Mouse (Mus musculus): Measurements from ENCODE around the gene Trmt10a. TPM values are rescaled to one million over a fixed set of nuclear protein-coding genes. Genes with fewer than 3 reads are reported as not detected.

Trmt10a gene
- polyA plus RNA-seq, 1 experiment from 2014 or later = 14.2 TPM

DNA sequence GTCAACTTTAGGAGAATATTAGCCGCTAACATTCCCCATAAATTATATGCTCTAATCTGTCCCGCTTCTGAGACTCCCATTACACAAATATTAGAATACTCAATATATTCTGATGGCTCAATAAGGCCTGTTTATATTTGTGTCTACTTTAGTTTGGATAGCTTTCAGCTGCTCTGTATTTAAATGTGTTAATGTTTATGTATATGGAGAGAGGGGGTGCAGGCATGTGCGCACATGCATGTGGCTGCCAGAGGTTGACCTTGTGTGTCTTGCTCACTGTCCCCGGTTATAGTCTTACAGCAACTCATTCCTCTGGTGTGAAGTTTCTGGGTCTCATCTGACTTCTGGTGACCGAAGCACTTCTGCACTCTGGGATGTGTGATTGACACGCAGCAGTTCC is 32.3 kb downstream of the Trmt10a start:
- WGBS = 38% methylated on average over 6 of the region's 6 CpGs
- Histone ChIP-seq H3K27ac (ENCODE audit: low read depth) (no peak overlapping the region; the same call in 1 of the 2 replicates), H3K4me1 (ENCODE audit: insufficient read depth) (peaks cover 12% of the 10 kb centered on the region; the same call in 1 of the 2 replicates)

DNA sequence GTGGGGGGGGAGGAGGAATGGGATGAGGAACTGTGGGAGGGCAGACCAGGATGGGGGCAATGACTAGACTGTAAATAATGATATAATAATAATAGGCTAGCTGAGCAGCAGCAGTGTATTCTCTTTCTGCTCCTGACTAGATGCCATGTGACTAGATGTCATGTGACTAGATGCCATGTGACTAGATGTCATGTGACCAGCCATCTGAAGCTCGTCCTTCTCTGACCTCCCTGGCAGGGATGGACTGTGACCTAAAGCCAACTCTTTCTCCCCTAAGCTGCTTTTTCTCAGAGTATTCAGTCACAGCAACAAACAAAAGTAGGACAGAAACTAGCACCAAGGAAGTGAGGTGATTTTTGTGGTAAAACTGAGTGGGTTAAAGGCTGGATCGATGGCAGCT is 38.8 kb downstream of the Trmt10a start:
- H3K4me2 ChIP-seq = no peak overlapping the region
- no peaks in the 10 kb centered on the region for H3K36me3 ChIP-seq (ENCODE audit: insufficient read depth)
- no peak for DNase-seq
- no peak overlapping the region for H3K27ac ChIP-seq (ENCODE audit: low read depth)
- H3K9me3 ChIP-seq (ENCODE audit: low read depth, low read length) = no peaks in the 10 kb centered on the region
- 79% methylated on average over 2 of the region's 2 CpGs for WGBS
- H3K4me3 ChIP-seq (ENCODE audit: low read depth, low read length) = no peak overlapping the region
- no peaks in the 10 kb centered on the region for H3K27me3 ChIP-seq (ENCODE audit: insufficient read depth, low read length)
- no peak for ATAC-seq (ENCODE audit: insufficient read depth)
- no peak for TF ChIP-seq CTCF (IDR thresholded peaks at IDR 0.05; ENCODE audit: low read depth)
- H3K4me1 ChIP-seq (ENCODE audit: insufficient read depth) = no peaks in the 10 kb centered on the region
- no peak overlapping the region for H3K9ac ChIP-seq

More for the DNA sequence above, 32.3 kb downstream of the Trmt10a start:
- Histone ChIP-seq H3K36me3 (ENCODE audit: insufficient read depth) (no peaks in the 10 kb centered on the region), H3K4me3 (ENCODE audit: low read depth, low read length) (no peak overlapping the region), H3K4me2 (no peak overlapping the region), H3K9ac (no peak overlapping the region), H3K27me3 (ENCODE audit: insufficient read depth, low read length) (no peaks in the 10 kb centered on the region), H3K9me3 (ENCODE audit: low read depth, low read length) (no peaks in the 10 kb centered on the region)
- peak; percentile 69 for DNase-seq
- ATAC-seq (ENCODE audit: insufficient read depth) = peak; percentile 84
- no peak for TF ChIP-seq CTCF (IDR thresholded peaks at IDR 0.05; ENCODE audit: low read depth)

DNA sequence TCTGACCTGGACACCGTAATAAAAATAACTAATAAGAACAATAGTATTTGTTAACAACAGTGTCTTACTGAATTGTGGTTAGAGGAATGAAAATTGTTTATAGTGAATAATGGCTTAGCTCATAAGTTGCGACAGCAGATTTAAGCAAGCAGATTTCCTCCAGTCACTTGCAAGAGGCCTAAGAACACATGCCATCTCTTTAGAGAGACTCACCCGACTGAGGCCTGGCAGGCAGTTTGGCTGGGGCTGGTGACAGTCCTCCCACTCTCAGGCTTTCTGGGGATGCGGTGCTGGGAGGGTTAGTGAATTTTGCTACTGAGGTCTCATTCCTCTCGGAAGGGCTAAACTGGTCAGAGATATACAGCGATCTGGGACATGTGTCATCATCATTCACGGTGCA is 40.1 kb downstream of the Trmt10a start:
- TF ChIP-seq CTCF (IDR thresholded peaks at IDR 0.05; ENCODE audit: low read depth) = no peak
- Histone ChIP-seq H3K27ac (ENCODE audit: low read depth) (no peak overlapping the region), H3K27me3 (ENCODE audit: insufficient read depth, low read length) (no peaks in the 10 kb centered on the region), H3K9ac (no peak overlapping the region), H3K36me3 (ENCODE audit: insufficient read depth) (no peaks in the 10 kb centered on the region), H3K4me2 (no peak overlapping the region), H3K4me1 (ENCODE audit: insufficient read depth) (no peaks in the 10 kb centered on the region), H3K4me3 (ENCODE audit: low read depth, low read length) (no peak overlapping the region), H3K9me3 (ENCODE audit: low read depth, low read length) (no peaks in the 10 kb centered on the region)
- 71% methylated on average over 7 of the region's 7 CpGs for WGBS
- no peak for DNase-seq
- no peak for ATAC-seq (ENCODE audit: insufficient read depth)

DNA sequence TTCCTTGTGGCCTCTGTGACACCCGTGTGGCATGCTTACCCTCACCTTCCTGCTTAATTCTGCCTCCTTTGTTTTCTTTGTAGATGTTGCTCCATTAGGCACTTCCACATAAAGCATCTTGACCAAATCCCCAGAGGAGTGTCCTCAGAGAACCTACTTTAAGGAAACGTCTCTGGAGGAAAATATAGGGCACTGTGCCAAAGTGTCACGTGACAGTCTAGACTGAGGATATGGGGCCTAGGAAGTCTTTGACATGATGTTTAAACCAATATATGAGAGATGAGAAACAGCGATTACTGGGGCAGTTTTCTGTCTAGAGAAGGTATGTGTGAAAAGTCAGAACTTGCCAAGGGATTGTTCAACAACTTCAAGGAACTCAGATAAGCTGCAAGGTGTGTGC is 42.0 kb downstream of the Trmt10a start:
- DNase-seq (peak; percentile 83), ATAC-seq (ENCODE audit: insufficient read depth) (peak; percentile 47; the same call in 1 of the 2 replicates)
- Histone ChIP-seq H3K36me3 (ENCODE audit: insufficient read depth) (no peaks in the 10 kb centered on the region), H3K4me2 (no peak overlapping the region), H3K27me3 (ENCODE audit: insufficient read depth, low read length) (no peaks in the 10 kb centered on the region), H3K27ac (ENCODE audit: low read depth) (no peak overlapping the region), H3K4me1 (ENCODE audit: insufficient read depth) (no peaks in the 10 kb centered on the region), H3K4me3 (ENCODE audit: low read depth, low read length) (no peak overlapping the region), H3K9ac (no peak overlapping the region), H3K9me3 (ENCODE audit: low read depth, low read length) (no peaks in the 10 kb centered on the region)
- TF ChIP-seq CTCF (IDR thresholded peaks at IDR 0.05; ENCODE audit: low read depth) = no peak
- WGBS = 25% methylated on average over 4 of the region's 4 CpGs

DNA sequence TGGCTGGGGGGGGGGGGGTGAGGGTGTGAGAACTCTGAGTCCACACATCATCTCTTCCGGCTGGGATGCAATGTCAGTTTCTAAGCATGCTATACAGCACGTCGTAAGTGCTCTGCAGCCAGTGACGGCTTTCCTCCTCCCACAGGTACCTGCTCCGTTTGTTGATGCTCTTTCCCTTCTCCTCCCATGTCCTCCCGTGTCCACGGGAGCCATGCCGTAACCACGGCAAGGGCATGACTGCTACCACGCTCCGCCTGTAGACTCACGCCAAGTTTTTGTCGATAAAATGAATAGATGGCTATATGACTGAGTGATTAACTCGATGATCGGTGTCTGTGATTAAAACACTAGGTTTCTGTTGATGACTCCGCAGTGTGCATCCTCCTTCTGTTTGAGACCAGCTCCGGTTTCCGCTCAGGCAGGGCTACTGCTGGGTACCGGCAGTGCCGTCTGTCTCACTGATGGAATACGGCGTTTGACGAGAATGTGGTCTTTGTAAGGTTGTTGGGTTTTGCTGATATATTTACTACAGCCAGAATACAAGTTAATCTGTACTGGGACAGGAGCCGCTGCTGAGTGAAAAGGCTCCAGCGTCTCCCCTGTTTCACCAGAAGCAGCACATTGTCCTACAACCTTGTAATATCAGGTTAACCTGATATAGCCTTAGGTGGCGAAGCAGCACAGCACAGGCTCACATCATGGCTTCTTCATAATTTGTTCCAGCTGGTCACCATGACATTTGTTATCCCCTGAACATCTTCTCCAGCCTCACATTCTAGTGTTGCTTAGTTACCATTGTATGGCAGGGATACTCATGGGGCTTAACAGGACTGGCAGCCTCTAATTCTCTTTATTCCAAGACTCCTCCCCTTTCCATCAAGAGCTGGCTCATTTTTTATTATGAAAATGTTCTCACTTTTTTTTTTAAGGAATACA is 43.0 kb downstream of the Trmt10a start:
- Histone ChIP-seq H3K36me3 (ENCODE audit: insufficient read depth) (no peaks in the 10 kb centered on the region), H3K27me3 (ENCODE audit: insufficient read depth, low read length) (no peaks in the 10 kb centered on the region), H3K9me3 (ENCODE audit: low read depth, low read length) (no peaks in the 10 kb centered on the region), H3K4me2 (no peak overlapping the region), H3K9ac (no peak overlapping the region), H3K27ac (ENCODE audit: low read depth) (no peak overlapping the region), H3K4me3 (ENCODE audit: low read depth, low read length) (no peak overlapping the region), H3K4me1 (ENCODE audit: insufficient read depth) (no peaks in the 10 kb centered on the region)
- no peak for ATAC-seq (ENCODE audit: insufficient read depth)
- DNase-seq = no peak
- 86% methylated on average over 26 of the region's 26 CpGs for WGBS
- TF ChIP-seq CTCF (IDR thresholded peaks at IDR 0.05; ENCODE audit: low read depth) = no peak

GRCm38 (mm10) chr3:138192260-138192659 is 49.0 kb downstream of the Trmt10a start:
- DNase-seq (peak; percentile 49), ATAC-seq (ENCODE audit: insufficient read depth) (no peak)
- 62% methylated on average over 7 of the region's 7 CpGs for WGBS
- Histone ChIP-seq H3K27me3 (ENCODE audit: insufficient read depth, low read length) (no peaks in the 10 kb centered on the region), H3K27ac (ENCODE audit: low read depth) (no peak overlapping the region), H3K4me1 (ENCODE audit: insufficient read depth) (no peaks in the 10 kb centered on the region), H3K4me3 (ENCODE audit: low read depth, low read length) (no peak overlapping the region), H3K9me3 (ENCODE audit: low read depth, low read length) (no peaks in the 10 kb centered on the region), H3K36me3 (ENCODE audit: insufficient read depth) (no peaks in the 10 kb centered on the region), H3K4me2 (no peak overlapping the region), H3K9ac (no peak overlapping the region)
- TF ChIP-seq CTCF (IDR thresholded peaks at IDR 0.05; ENCODE audit: low read depth) = no peak

GRCm38 (mm10) chr3:138193683-138194302 is 50.5 kb downstream of the Trmt10a start, which contains the start of gene 4930579F01Rik:
4930579F01Rik (minus strand) TSS chr3:138193825.
- ATAC-seq (ENCODE audit: insufficient read depth) (no peak), DNase-seq (no peak)
- H3K4me3 ChIP-seq (ENCODE audit: low read depth, low read length) = no peak within 1 kb of the TSS
- H3K9me3 ChIP-seq (ENCODE audit: low read depth, low read length) = no peaks in the 10 kb centered on the region
- no peaks in the 10 kb centered on the region for H3K36me3 ChIP-seq (ENCODE audit: insufficient read depth)
- H3K4me2 ChIP-seq = no peak within 1 kb of the TSS
- no peaks in the 10 kb centered on the region for H3K27me3 ChIP-seq (ENCODE audit: insufficient read depth, low read length)
- no peak for TF ChIP-seq CTCF (IDR thresholded peaks at IDR 0.05; ENCODE audit: low read depth)
- H3K9ac ChIP-seq = no peak within 1 kb of the TSS
- 83% methylated on average over 15 of the region's 15 CpGs for WGBS
- H3K27ac ChIP-seq (ENCODE audit: low read depth) = no peak within 1 kb of the TSS
- no peaks in the 10 kb centered on the region for H3K4me1 ChIP-seq (ENCODE audit: insufficient read depth)

Measured in lung, embryonic 14.5 days (tissue).